Mouse (Mus musculus): ENCODE measurements around the gene AL607142.1.

The AL607142.1 gene

GRCm38 (mm10) chr4:120064696-120065095 lies at the start of gene AL607142.1:
AL607142.1 (plus strand) TSS chr4:120064996.
- in situ Hi-C loops (cut with MboI, MseI): loop anchor here (5.0 kb wide), 1 partner anchor 102 kb away; no protein-coding TSS in a partner anchor

GRCm38 (mm10) chr4:120018426-120018825 lies 46.4 kb upstream of the AL607142.1 start:
- in situ Hi-C loops (cut with MboI, MseI): no loop called here

- in situ Hi-C loops (cut with MboI, MseI): no loop called here
Measured at GRCm38 (mm10) chr4:120022392-120022791, 42.4 kb upstream of the AL607142.1 start.

DNA sequence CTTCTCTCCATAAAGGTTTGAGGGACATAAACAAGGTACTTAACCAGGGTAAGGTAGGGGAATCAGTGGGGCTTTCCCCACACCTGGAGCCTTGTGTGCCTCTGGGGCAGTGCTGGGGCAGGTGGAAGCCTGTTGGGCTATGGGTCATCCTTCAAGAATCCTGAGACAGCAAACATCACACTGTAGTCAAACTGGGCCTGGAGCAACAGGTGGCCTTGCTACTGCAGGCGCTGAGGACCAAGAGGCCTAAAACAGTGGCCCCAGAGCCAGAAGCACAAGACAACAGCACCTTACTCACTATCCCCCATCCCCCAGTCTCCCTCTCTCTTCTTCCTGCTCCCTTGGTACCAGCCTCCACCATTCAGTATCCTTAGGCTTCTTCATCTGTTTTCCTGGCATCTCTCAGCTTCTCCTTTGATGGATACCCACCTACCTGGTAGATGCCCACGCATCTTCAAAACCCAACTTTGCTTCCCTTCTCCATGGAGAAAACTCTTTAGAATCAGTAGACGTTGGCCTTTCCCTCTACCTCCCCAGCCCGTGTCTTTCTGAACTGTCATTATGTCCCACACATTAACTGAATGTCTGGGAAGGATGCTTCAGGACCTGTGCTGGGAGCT lies 41.5 kb upstream of the AL607142.1 start:
- in situ Hi-C loops (cut with MboI, MseI): no loop called here

- in situ Hi-C loops (cut with MboI, MseI): no loop called here
Measured at GRCm38 (mm10) chr4:120024071-120024470, 40.7 kb upstream of the AL607142.1 start.

DNA sequence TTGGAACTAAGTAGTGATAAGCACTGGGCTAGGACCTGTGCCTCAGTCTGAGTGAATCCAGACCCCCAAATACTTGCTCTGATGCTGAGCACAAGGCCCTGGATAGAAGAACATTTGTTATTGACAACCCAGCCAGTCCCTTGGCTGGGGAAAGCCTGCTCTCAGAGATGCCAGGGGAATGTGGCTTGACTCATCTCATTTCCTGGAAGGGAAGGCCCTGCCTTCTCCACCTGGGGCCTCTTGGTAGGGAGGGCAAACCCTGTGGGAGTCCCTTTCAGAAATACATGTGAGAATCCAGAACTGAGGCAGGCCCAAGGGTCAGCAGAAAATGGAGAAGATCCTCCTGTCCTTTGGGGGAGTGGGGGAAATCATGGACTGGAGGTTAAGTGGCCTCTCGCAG lies 37.1 kb upstream of the AL607142.1 start:
- in situ Hi-C loops (cut with MboI, MseI): no loop called here

DNA sequence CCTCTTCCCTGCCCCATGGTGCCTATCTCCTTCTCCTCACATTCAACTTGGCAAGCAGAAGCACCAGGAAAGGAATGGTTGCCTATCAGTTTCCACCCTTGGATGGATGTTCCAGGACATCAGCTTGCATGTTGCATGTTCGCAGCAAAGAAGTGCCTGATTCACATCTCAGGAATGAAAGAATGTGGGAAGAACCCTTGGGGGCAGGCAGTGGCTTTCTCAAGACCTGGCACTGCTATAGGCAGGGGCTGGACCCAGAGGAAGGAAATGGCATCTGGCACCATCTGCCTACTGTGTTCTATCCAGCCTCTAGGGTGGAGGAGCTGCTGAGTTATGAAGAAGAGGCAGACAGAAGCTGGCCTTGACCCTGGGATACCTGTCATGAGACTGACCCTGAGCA lies 34.9 kb upstream of the AL607142.1 start:
- in situ Hi-C loops (cut with MboI, MseI): loop anchor here (5.0 kb wide), 1 partner anchor 108 kb away; no protein-coding TSS in a partner anchor

DNA sequence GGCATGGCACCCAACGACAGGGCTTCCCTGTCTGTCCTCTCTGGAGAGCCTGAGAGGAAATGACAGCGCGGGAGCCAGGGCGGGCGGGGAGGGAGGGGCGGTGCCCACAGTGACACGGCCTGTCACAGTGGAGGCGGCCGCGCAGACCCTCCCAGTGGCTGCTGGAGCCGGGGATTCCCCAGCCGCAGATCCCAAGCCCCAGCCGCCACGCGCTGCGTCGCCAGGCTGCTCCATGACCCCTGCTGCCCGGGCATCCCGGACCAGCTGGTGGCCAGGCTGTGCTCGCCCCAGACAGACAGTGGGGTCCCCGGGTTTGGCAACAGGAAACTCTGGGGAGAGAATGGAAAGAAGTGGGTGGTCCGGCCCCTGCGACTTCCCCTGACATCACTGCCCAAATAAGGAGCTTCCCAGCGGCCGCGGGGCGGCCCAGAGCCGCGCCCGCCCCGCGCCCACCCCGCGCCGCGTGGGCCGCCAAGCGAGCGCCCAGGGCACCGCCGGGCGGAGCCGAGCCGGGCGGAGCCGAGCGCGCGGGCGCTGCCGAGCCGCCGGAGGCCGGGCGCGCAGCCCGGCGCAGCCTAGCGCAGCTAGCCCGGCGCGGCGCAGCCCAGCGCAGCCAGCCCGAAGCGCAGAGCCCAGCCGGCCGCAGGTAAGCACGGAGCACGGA lies 32.3 kb upstream of the AL607142.1 start:
- in situ Hi-C loops (cut with MboI, MseI): loop anchor here (5.0 kb wide), 1 partner anchor 110 kb away; no protein-coding TSS in a partner anchor

GRCm38 (mm10) chr4:120032984-120033355 lies 31.8 kb upstream of the AL607142.1 start:
- in situ Hi-C loops (cut with MboI, MseI): loop anchor here (5.0 kb wide), 1 partner anchor 111 kb away; no protein-coding TSS in a partner anchor

GRCm38 (mm10) chr4:120036294-120036693 lies 28.5 kb upstream of the AL607142.1 start:
- in situ Hi-C loops (cut with MboI, MseI): no loop called here

DNA sequence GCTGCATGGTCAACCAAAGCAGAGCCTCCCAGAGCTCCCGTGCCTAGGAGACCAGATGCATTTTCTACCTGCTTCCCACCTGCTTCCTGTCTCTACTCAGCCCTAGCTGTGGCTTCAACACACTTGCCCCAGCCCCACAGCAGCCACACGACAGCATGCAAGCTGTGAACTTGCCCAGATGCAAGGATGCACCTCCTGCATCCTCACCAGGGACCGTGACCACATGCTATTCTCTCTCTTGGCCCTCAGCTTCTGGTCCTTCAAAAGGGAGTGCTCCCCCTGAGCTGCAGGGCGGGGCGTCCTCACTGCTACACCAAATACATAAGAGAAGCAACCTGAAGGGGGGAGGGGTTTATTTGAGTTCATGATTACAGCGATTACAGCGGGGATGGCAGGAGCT lies 27.8 kb upstream of the AL607142.1 start:
- in situ Hi-C loops (cut with MboI, MseI): no loop called here

DNA sequence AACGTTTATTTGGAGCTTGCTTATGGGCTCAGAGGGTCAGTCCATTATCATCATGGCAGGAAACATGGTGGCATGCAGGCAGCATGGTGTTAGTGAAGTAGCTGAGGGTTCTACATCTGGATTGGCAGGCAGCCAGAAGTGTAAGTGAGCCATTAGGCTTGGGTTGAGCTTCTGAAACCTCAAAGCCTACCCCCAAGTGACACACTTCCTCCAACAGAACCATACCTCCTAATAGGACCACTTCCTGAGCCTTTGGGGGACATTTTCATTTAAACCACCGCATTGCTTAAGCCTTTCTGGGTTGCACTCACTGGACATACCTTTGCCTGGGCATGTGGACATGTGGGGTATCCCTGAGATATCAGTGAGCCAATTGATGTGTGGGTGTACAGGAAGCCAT lies 23.3 kb upstream of the AL607142.1 start:
- in situ Hi-C loops (cut with MboI, MseI): no loop called here

- in situ Hi-C loops (cut with MboI, MseI): no loop called here
Measured at GRCm38 (mm10) chr4:120042480-120042879, 22.3 kb upstream of the AL607142.1 start.

DNA sequence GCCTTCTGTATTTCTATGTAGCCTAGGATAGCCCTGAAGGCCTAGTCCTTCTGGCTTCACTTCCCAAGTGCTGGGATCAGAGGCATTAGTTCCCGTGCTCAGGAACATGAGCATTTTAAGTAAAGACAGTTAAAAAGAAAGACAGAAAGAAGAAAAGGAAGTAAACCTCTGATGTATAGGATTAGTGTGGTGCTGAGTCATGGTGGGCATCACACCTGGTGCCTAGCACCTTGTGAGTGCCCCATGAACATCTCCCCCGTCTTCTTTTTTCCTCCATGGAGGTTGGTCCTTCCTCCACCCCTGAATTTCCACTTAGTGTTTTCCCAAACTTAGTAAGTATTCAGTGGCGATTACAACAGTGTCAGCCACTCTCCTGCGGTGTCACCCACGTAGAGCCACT lies 20.2 kb upstream of the AL607142.1 start:
- in situ Hi-C loops (cut with MboI, MseI): no loop called here

DNA sequence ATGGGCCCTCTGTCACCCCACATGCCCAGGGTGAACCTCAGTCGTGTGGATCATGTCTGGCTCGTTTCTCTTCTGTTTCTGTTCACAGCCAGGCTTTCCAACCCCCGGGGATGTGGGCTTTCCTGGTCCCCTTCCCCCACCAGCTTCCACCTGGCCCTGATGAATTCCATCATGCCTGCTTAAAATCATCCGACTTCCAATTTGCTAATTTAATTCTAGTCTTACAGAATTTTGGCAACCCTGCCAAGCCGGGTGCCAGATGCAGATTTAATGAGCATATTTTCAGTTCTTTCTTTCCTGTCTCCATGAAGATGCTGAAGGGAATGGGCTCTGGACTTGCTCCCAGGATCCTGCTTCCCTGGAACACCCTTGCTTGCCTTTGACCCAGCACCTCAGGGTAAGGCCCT lies 19.7 kb upstream of the AL607142.1 start:
- in situ Hi-C loops (cut with MboI, MseI): no loop called here

GRCm38 (mm10) chr4:120045871-120046270 lies 18.9 kb upstream of the AL607142.1 start:
- in situ Hi-C loops (cut with MboI, MseI): no loop called here

DNA sequence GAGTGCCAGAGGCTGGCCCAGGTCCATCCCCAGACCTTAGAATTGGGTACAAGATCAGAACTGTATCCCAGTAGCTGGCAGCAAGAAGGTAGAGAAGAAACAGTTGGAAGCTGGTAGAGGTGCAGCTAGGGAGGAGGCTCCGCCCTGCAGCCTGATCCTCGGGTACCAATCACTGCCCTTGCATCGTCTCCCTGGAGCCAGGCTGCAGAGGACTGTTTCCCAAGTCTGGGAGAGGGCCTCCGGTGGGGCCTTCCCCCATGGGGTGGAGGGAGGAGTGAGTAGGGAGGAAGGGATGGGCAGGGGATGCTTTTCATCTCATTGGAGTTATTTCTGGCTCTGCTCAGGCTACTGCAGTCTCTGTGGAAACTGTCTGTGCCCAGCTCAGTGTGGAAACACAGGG lies 17.7 kb upstream of the AL607142.1 start:
- in situ Hi-C loops (cut with MboI, MseI): no loop called here

DNA sequence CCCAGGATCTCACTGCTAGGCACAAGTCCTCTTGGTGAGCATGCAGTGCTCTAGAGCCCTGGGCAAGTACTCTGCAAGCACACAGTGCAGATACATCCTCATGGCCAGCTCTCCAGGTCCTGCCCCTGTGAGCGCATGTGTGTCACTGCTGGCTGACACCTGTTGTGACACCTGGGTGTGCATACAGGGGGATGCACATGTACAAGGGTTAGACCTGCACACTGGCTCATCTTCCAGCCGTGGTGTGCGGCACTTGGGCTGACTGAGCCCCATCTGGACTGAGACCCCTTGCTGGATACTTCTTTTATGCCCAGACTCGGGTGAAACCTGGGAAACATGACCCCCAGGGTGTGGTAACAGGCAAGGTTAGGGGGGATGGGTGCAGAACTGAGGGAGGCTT lies 16.5 kb upstream of the AL607142.1 start:
- in situ Hi-C loops (cut with MboI, MseI): no loop called here

DNA sequence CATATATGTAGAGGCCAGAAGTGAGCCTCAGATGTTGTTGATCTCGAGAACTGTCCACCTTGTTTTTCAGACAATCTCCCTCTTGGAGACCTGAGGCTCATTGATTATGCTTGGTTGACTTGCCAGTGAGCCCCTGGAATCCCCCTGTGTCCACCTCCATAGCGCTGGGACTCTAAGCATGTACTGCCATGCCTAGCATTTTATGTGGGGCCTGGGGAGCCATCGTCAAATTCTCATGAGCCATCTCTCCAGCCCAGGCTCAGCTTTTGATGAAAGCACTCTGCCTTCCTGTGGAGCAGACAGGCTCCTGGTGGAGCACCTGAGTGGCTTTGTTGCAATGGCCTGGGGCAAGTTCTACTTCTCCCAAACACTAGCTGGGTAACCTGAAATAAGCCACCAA lies 14.9 kb upstream of the AL607142.1 start:
- in situ Hi-C loops (cut with MboI, MseI): no loop called here

GRCm38 (mm10) chr4:120052481-120052880 lies 12.3 kb upstream of the AL607142.1 start:
- in situ Hi-C loops (cut with MboI, MseI): no loop called here

GRCm38 (mm10) chr4:120053026-120054005 lies 11.5 kb upstream of the AL607142.1 start:
- in situ Hi-C loops (cut with MboI, MseI): no loop called here

DNA sequence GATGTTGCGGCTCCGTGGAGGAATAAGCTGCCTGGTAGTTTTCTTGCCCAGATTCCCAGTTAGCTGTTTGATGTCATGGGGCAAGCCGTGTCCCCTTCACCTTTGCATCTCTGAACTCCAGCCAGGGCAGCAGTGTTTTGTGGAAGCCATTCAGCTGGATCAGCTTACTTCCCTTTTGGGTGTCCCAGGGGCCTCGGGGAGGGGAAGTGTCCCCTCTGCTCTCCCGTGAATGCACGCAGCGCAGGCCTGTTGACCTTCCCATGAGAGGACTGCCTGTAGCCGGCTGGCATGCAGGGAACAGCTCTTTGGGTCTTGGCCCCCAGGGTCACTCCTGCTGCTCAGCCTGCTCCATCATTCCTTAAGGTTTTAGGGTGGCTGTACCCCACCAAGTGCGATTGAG lies 10.7 kb upstream of the AL607142.1 start:
- in situ Hi-C loops (cut with MboI, MseI): no loop called here
